Mouse (Mus musculus): ENCODE measurements around the gene Gm42417.

GRCm38 (mm10) chr1:36540132-36540531, 903 bp upstream of the Gm42417 start:
- no peak for TF ChIP-seq CTCF (IDR thresholded peaks at IDR 0.05; ENCODE audit: extremely low read depth, insufficient read length, insufficient replicate concordance, low read depth, low read length)
- no peak for TF ChIP-seq POLR2A (IDR thresholded peaks at IDR 0.05; ENCODE audit: low read depth, low read length)
